Mouse (Mus musculus): Measurements from ENCODE around the gene Gfi1b.

GRCm38 (mm10) chr2:28662891-28663290, 41.1 kb upstream of the Gfi1b start:
- TF ChIP-seq CTCF (IDR thresholded peaks at IDR 0.05; ENCODE audit: borderline replicate concordance, insufficient read depth, low read length) = no peak
- TF ChIP-seq POLR2A (IDR thresholded peaks at IDR 0.05; ENCODE audit: low read depth, low read length) = no peak

Measured in embryonic fibroblast, embryonic 13.5 days (primary cell).